Mouse (Mus musculus) brain, embryonic 14.5 days (tissue): ENCODE results near the gene Gm42878. TPM values are rescaled to one million over a fixed set of nuclear protein-coding genes. Genes with fewer than 3 reads are reported as not detected.

Source experiments
- DNase-seq: peaks from one replicate; pipeline ENCODE4 v3.0.0-alpha.2; 2011; ENCODE audit warnings: low read depth
- CTCF ChIP-seq: fragments of 200-500 bp; IDR thresholded peaks from 2 replicates; pipeline ENCODE4 v1.5.1; 2012; ENCODE audit warnings: inconsistent platforms, mild to moderate bottlenecking, moderate library complexity, borderline replicate concordance; ENCODE audit not compliant: insufficient read depth, insufficient read length; ENCODE audit errors: extremely low read depth
- POLR2A ChIP-seq: fragments of 200-500 bp; IDR thresholded peaks from 2 replicates; pipeline ENCODE4 v1.6.1; 2012; ENCODE audit warnings: mild to moderate bottlenecking, inconsistent platforms, borderline replicate concordance; ENCODE audit not compliant: poor library complexity, insufficient read depth, insufficient read length, severe bottlenecking; ENCODE audit errors: extremely low read depth
- polyA plus RNA-seq: library from polyadenylated mRNA; depleted of rRNA; stranded (reverse); fragments of >200 nt; gene quantifications from 2 replicates; pipeline ENCODE4 v1.2.3, GENCODE M21; 2012

Gene Gm42878
- polyA plus RNA-seq, 1 experiment: 0.14 TPM

DNA sequence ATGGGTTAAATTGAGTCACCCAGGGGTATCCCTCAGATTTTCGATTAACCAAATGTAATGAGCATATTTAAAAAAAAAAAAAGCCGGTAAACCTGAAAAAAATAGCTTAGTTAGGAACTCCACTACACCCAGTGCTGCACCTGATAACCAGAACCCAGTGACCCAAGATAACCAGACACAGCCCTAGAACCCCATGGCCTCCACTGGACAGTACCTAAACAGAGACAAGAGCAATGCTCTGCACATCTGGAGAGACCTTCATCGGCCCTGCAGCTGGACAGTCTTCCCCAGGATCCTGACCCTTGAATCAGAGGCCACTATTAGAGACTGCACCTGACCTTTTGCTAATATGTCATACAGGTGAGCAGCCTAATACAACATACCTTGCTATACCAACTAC is 1.8 kb upstream of the Gm42878 start:
- no peak for DNase-seq
- no peak for TF ChIP-seq CTCF
- no peak for TF ChIP-seq POLR2A

GRCm38 (mm10) chr5:121546530-121546895 is 1.2 kb upstream of the Gm42878 start:
- peak; percentile 57 for DNase-seq
- TF ChIP-seq CTCF (peak; percentile 36; the same call in 1 of the 2 replicates), POLR2A (no peak)

GRCm38 (mm10) chr5:121545793-121546529 is 679 bp upstream of the Gm42878 start, which contains the start of gene Mapkapk5:
TSS of gene Mapkapk5 (minus strand) at chr5:121545905.
- TF ChIP-seq CTCF: no peak
- peak; percentile 75 for TF ChIP-seq POLR2A
- peak; percentile 98 for DNase-seq

- TF ChIP-seq POLR2A: no peak
- no peak for TF ChIP-seq CTCF
- no peak for DNase-seq
These were observed 1.9 kb downstream of the Gm42878 start for GRCm38 (mm10) chr5:121543370-121543769.

DNA sequence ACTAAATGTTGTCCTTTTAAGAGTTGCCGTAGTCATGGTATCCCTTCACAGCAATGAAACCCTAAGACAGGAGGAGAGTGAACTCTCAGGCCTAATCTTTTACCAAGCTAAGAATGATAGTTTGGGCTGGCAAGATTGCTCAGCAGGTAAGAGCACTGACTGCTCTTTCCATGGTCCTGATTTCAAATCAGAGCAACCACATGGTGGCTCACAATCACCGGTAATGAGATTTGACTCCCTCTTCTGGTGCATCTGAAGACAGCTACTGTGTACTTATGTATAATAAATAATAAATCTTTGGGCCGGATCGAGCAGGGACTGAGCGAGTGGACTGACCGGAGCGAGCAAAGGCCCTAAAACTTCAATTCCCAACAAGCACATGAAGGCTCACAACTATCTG is 4.0 kb downstream of the Gm42878 start:
- TF ChIP-seq CTCF (no peak), POLR2A (no peak)
- DNase-seq: no peak

DNA sequence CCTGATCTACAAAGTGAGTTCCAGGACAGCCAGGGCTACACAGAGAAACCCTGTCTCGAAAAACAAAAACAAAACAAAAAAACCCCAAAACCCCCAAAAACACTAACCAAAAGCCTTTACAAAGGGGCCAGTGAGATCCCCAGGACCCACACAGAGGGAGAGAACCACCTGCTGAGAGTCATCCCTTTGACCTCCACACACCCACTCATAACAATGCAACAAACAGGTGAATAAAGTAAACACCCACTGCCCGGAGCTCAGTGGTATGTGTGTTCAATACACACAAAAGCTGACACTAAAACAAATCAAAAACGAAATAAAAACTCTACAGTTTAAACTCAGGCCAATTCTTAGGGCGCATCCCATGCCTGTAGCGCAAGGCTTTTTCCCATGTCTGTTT is 5.2 kb downstream of the Gm42878 start:
- no peak for DNase-seq
- TF ChIP-seq CTCF (no peak), POLR2A (no peak)

DNA sequence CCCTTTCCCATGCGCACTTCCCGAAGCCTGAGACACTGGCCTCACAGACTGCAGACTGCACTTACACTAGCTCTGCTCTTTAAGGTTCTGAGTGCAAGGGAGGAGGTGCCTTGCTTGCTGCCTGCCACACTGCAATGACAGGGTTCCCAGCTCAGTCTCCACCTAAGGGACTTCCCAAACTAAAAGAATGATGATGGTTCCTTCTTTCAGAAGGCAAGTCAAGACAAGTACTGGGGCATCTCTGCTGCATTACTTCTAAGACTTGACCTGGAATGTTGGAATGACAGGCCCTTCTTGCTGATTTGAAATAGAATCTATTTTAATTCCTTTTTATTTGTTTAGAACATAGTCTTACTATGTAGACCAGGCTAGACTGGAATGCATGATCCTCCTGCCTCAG is 7.7 kb downstream of the Gm42878 start:
- no peak for TF ChIP-seq CTCF
- no peak for TF ChIP-seq POLR2A
- no peak for DNase-seq

DNA sequence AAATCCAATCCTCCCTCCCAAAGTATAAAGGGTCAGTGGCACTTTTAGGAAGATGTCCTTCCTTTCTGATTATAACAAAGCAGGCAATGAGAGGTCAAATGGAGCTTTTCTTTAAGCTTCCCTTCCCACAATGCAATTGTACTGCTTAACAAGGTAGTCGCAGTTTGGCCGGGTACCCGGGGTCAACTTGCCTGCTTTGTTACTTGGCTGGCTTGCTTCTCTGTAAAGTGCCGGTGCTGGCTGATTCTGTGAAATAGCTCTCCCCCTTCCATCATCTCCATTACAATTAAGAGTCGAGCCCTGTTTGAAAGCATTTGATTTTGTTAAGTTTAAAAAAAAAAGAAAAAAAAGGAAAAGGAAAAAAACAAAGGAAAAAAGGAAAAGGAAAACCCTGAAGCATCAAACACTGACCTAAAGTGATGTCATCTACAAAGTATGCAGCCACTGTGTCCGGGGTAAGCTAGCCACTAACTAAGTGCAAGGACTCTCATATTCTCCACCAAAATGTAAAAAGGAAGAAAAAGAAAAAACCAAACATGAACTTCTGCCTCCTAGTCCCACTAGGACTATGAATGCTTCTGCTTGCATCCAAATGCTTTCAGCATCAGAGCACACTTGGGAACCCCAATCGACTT is 8.2 kb downstream of the Gm42878 start:
- TF ChIP-seq POLR2A: no peak
- TF ChIP-seq CTCF: no peak
- DNase-seq: no peak

DNA sequence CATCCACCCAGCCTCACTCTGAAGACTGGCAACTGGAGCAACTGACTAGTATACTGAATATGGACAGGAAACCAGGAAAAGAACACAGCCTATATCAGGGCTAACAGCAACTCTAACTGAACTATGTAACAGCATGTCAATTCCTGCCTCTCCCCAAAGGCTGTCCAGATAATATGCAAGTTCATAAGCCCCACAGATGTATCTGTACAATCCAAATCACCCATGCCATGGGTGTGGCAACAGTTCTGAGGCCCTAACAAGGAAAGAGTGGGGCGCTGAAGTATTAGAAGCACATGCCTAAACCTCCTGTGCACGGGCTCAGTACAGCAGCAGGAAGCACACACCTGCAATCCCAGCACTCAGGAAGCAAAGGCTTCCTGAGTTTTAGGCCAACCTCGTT is 10.2 kb downstream of the Gm42878 start:
- no peak for TF ChIP-seq CTCF
- no peak for TF ChIP-seq POLR2A
- no peak for DNase-seq

DNA sequence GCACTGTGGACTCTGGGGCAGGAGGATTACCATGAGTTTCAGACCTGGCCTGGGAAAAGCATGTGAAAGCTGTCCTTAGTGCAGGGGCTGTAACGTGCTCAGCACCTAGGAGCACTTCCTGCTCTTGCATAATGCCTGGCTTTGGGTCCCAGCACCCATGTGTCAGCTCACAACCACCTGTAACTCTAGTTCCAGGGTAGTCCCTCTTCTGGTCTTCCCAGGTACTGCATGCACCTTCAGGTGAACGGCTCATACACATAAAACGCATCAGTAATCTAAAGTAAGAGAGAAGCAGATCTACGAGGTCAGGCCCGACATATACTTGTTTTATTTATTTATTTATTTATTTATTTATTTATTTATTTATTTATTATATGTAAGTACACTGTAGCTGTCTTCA is 10.8 kb downstream of the Gm42878 start:
- no peak for DNase-seq
- no peak for TF ChIP-seq POLR2A
- peak; percentile 43; the same call in 1 of the 2 replicates for TF ChIP-seq CTCF

DNA sequence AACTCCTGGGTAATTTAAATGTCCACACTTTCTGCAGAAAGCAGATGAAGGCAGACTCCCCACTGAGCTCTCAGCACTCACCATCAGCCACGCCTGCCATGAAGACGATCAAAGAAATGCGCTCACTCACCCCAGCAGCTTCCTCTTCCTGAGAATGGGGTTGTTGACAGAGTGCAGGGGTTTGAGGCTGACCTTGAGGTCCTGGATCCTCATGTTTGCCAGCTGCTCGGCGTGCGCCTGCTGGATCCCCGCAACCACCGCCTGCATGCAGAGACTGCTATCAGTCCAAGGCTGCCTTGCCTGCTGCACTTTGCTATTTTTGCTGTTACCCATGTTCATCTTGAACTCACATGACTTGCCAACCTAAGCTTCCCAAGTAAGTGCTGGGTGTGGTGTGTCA is 18.3 kb downstream of the Gm42878 start:
- TF ChIP-seq POLR2A: no peak
- no peak for TF ChIP-seq CTCF
- DNase-seq: no peak

GRCm38 (mm10) chr5:121526526-121526925 is 18.8 kb downstream of the Gm42878 start:
- DNase-seq: no peak
- no peak for TF ChIP-seq POLR2A
- TF ChIP-seq CTCF: no peak
